Mouse (Mus musculus): ENCODE data around the gene Onecut3.

Onecut3 gene

DNA sequence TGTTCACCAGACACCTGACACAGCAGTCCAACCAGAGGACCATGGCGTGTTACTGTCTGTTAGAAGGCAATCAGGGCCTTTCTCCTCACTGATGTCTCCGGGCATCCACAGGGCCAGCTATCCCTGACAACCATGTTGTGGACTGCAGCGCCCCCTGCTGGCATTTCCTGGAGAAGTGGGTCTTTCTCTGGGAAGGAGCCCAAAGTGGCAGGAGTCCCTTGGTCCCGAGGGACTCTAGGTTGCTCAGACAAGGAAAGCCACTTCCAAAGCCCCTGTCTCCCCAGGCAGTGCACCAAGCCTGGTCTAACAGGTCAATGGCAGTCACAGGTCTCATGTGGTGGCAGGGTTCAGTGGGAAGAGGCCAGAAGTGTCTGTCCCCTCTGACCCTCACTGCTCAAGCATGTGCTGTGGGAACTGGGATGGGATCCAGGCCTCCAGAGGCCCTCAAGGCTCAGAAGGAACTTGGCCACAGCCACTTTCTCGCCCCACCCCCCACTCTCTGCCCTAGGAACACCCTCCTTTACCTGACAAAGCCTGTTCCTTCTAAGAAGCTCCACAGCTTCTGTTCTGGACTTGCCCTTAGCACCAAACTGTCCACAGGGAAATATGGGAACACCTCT lies 62.8 kb downstream of the Onecut3 start:
- DNase-seq = peak; percentile 74

DNA sequence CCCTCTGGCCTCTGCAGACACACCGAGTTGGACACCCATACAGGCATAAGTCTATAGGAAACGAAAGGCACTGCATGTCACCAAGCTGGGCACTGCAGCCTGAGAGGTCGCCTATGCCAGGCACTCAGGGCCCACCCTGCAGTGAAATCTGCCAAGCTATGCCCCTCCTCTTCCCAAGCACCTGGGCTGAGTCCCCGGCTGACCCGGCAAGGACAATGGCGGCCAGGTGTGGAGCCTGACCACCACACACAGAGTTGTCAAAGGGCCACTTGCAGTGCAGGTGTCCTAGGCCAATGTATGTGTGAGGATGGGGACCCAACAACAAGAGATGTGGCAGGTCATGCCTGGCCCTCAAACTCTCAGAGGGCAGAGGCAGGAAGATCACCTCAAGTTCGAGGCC lies 64.8 kb downstream of the Onecut3 start:
- peak; percentile 53 for DNase-seq

DNA sequence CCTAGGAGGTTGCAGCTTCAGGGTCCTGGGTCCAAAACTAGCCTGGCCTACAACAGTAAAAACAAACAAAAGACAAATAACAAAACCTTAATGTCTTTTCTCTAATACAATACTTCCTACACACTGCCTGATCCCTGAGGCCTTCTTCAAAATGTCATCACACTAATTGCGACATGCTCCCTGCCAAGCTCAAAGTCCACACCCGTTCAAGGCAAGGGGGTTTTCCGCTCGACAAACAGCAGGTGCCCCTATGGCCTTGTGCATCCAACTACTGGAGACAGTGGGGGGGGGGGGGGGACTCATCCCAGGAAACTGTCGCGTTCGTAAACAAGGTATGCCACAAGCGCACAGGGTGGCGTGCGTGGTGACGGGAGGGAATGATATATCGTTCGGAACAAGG lies 66.0 kb downstream of the Onecut3 start:
- no peak for DNase-seq

DNA sequence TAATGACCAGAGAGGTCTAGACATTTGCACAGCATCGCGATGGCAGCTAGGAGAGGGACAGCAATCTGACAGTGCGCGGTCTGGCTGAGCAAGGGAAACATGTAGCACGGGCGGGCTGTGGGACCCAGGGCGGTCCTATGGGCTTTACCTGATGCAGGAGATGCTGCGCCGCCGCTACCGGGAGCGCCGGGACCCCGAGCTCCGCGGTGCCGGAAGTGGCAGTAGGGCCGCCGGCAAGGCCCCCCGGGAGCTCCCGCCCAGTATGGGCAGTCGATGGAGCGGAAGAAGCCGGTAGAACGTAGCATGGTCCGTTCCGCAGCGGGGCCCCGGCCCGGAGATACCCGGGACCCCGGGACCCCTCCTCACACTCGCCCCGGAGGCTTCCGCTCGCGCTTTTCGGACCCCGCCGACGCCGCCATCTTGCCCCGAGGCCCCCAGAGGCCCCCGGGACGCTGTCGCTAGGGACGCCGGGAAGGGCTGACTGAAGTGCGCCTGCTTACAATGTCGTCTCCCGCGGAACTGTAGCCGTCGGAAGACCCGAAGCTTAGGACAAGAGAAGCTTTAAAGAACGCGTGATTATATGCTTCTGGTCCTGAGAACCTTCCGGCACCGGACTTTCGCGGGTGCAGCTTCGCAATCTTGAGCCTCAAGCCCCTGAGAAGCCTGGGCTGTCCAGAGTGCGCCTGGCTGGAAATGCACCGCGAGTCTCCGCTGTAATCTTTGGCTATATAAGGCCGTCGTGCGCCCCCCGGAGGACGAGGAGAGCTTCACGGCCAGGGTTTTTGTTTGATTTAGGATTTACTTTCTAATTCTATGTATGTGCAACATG lies 66.7 kb downstream of the Onecut3 start, which contains the start of gene Rexo1:
Gene Rexo1 (minus strand): TSS at position 445 of the 829 bp plus-strand sequence.
- peak; percentile 92 for DNase-seq

DNA sequence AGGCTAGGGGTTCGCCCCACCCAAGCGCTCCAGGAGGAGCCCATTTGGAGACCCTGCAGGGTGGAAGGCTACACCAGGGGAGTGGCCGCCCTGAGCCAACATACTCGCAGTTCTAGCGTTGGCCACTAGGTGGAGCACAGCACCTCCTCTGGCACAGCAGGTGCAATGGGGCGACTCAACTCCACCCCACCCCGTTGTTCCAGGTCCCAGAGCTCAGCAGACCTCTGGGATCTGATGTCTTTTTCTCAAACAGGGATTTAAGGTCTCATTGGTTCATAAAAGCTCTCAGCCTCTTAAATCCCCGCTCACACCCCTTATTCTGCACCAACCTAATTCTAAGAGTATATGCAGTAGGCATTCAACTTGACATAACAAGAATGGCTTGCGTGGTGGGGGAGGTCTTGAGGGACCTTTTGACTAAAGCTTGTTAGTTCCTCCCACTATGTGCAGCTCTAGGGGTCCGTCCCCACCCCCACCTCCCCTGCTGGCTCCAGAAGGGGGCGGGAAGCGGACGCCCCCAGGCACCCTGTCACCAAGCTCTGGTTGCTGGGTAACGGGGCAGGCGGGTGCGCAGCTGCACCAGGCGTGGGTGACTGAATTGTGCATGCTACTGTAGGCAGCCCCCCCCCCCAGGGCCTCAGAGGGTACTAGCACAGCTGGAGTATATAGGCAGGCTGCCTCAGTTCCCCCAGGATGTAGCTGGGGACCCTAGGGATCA lies 71.9 kb downstream of the Onecut3 start:
- peak; percentile 85 for DNase-seq

Measured in cerebellum, adult 9-11 months (tissue).